Mouse (Mus musculus): Measurements from ENCODE around the gene Kpna7. TPM values are rescaled to one million over a fixed set of nuclear protein-coding genes. Genes with fewer than 3 reads are reported as not detected.

The Kpna7 gene
- polyA plus RNA-seq, 1 experiment from 2014 or later, result not detected

- Histone ChIP-seq H3K36me3 (no peaks in the 10 kb centered on the region), H3K4me1 (no peaks in the 10 kb centered on the region), H3K4me2 (no peak overlapping the region), H3K9me3 (replicated peaks) (no peaks in the 10 kb centered on the region), H3K27me3 (no peaks in the 10 kb centered on the region), H3K4me3 (replicated peaks) (no peak overlapping the region), H3K27ac (no peak overlapping the region), H3K9ac (no peak overlapping the region)
- ATAC-seq (replicated peaks; ENCODE audit: low FRiP score), result no peak
- WGBS, result 93% methylated on average over 15 of the region's 15 CpGs
Measured at GRCm38 (mm10) chr5:145008878-145009659, 74.8 kb downstream of the Kpna7 start.

DNA sequence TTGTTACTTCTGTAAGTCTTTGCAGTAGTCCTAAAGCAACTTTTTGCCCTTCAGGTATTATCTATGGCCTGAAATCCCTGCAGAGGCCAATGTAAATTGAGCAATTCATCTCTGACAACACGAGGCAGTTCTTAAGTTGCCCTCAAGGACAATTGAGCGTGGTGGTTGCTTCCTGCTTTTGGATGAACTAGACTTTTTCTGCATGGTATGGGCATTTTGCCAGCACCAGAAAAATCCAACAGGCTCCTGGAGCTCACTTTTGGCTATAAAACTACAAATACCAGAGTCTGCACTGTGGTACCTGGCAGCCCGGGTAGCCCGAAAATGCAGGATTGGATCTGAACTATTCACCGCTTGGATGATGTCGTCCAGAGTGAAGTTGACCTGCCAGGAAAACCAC lies 78.2 kb downstream of the Kpna7 start:
- H3K9me3 ChIP-seq (replicated peaks), result no peaks in the 10 kb centered on the region
- no peak for ATAC-seq (replicated peaks; ENCODE audit: low FRiP score)
- H3K36me3 ChIP-seq, result no peaks in the 10 kb centered on the region
- no peak overlapping the region for H3K4me3 ChIP-seq (replicated peaks)
- 79% methylated on average over 6 of the region's 6 CpGs for WGBS
- no peak overlapping the region for H3K27ac ChIP-seq
- H3K4me2 ChIP-seq, result no peak overlapping the region
- H3K9ac ChIP-seq, result no peak overlapping the region
- H3K27me3 ChIP-seq, result no peaks in the 10 kb centered on the region
- H3K4me1 ChIP-seq, result no peaks in the 10 kb centered on the region

GRCm38 (mm10) chr5:145004495-145004894 lies 79.3 kb downstream of the Kpna7 start:
- ATAC-seq (replicated peaks; ENCODE audit: low FRiP score), result no peak
- Histone ChIP-seq H3K27me3 (no peaks in the 10 kb centered on the region), H3K9me3 (replicated peaks) (no peaks in the 10 kb centered on the region), H3K9ac (no peak overlapping the region), H3K27ac (no peak overlapping the region), H3K4me2 (no peak overlapping the region), H3K36me3 (no peaks in the 10 kb centered on the region), H3K4me1 (no peaks in the 10 kb centered on the region), H3K4me3 (replicated peaks) (no peak overlapping the region)
- WGBS, result 63% methylated on average over 9 of the region's 9 CpGs

DNA sequence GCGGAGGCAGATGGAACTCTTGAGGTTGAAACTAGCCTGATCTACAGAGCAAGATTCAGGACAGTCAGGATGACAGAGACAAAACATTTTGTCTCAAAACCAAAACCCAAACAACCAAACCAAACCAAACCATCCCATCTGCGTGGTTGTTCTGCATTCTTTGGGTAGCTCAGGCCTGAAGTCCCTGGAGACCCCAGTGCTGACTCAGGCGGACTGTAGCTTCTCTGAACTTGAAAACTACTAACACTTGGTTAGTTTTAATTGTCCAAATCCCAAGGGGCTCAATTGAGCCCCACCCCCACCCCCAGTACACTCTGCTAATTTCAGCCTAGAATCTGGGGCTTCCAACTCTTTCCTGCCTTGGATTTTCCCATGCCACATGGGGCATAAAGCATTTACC lies 80.5 kb downstream of the Kpna7 start:
- 76% methylated on average over 3 of the region's 3 CpGs for WGBS
- Histone ChIP-seq H3K4me1 (no peaks in the 10 kb centered on the region), H3K9me3 (replicated peaks) (no peaks in the 10 kb centered on the region), H3K4me2 (no peak overlapping the region), H3K4me3 (replicated peaks) (no peak overlapping the region), H3K27me3 (no peaks in the 10 kb centered on the region), H3K27ac (no peak overlapping the region), H3K9ac (no peak overlapping the region), H3K36me3 (no peaks in the 10 kb centered on the region)
- ATAC-seq (replicated peaks; ENCODE audit: low FRiP score), result no peak

- H3K27me3 ChIP-seq, result no peaks in the 10 kb centered on the region
- H3K4me3 ChIP-seq (replicated peaks), result no peak overlapping the region
- H3K27ac ChIP-seq, result no peak overlapping the region
- ATAC-seq (replicated peaks; ENCODE audit: low FRiP score), result no peak
- no peak overlapping the region for H3K9ac ChIP-seq
- WGBS, result 35% methylated on average over 2 of the region's 2 CpGs
- H3K4me2 ChIP-seq, result no peak overlapping the region
- no peaks in the 10 kb centered on the region for H3K9me3 ChIP-seq (replicated peaks)
- H3K4me1 ChIP-seq, result no peaks in the 10 kb centered on the region
- H3K36me3 ChIP-seq, result no peaks in the 10 kb centered on the region
Measured at GRCm38 (mm10) chr5:144998491-144998890, 85.3 kb downstream of the Kpna7 start.

GRCm38 (mm10) chr5:144990481-144990880 lies 93.3 kb downstream of the Kpna7 start:
- Histone ChIP-seq H3K9me3 (replicated peaks) (no peaks in the 10 kb centered on the region), H3K4me2 (no peak overlapping the region), H3K4me3 (replicated peaks) (no peak overlapping the region), H3K27ac (no peak overlapping the region), H3K36me3 (no peaks in the 10 kb centered on the region), H3K27me3 (no peaks in the 10 kb centered on the region), H3K4me1 (no peaks in the 10 kb centered on the region), H3K9ac (no peak overlapping the region)
- ATAC-seq (replicated peaks; ENCODE audit: low FRiP score), result no peak
- WGBS, result 67% methylated on average over 5 of the region's 5 CpGs

GRCm38 (mm10) chr5:144990051-144990450 lies 93.8 kb downstream of the Kpna7 start:
- no peak for ATAC-seq (replicated peaks; ENCODE audit: low FRiP score)
- WGBS, result 66% methylated on average over 2 of the region's 2 CpGs
- Histone ChIP-seq H3K27ac (no peak overlapping the region), H3K9ac (no peak overlapping the region), H3K9me3 (replicated peaks) (no peaks in the 10 kb centered on the region), H3K4me1 (no peaks in the 10 kb centered on the region), H3K36me3 (no peaks in the 10 kb centered on the region), H3K27me3 (no peaks in the 10 kb centered on the region), H3K4me2 (no peak overlapping the region), H3K4me3 (replicated peaks) (no peak overlapping the region)

DNA sequence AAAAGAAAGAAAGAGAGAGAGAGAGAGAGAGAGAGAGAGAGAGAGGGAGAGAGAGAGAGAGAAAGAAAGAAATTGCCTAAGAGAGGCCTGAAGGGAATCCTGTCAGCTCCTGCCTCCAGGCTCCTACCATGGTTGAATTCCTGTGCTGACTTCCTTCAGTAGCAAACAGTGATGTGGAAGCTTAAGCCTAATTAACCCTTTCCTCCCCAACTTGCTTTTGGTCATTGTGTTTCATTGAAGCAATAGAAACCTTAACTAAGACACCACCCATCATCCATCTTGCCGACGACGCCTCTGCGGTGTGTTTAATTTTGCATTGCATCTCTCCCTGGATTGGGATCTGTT lies 94.8 kb downstream of the Kpna7 start:
- 0 out of 2 replicates have a peak, but pooled peaks cover 2% of the 10 kb centered on the region for H3K9me3 ChIP-seq (replicated peaks)
- ATAC-seq (replicated peaks; ENCODE audit: low FRiP score), result no peak
- no peak overlapping the region for H3K4me2 ChIP-seq
- H3K4me3 ChIP-seq (replicated peaks), result no peak overlapping the region
- 85% methylated on average over 4 of the region's 4 CpGs for WGBS
- H3K27me3 ChIP-seq, result no peaks in the 10 kb centered on the region
- no peaks in the 10 kb centered on the region for H3K4me1 ChIP-seq
- H3K9ac ChIP-seq, result no peak overlapping the region
- no peaks in the 10 kb centered on the region for H3K36me3 ChIP-seq
- H3K27ac ChIP-seq, result no peak overlapping the region

GRCm38 (mm10) chr5:144988340-144989060 lies 95.3 kb downstream of the Kpna7 start:
- Histone ChIP-seq H3K9ac (no peak overlapping the region), H3K9me3 (replicated peaks) (0 out of 2 replicates have a peak, but pooled peaks cover 2% of the 10 kb centered on the region), H3K4me3 (replicated peaks) (no peak overlapping the region), H3K36me3 (no peaks in the 10 kb centered on the region), H3K4me2 (no peak overlapping the region), H3K27me3 (no peaks in the 10 kb centered on the region), H3K4me1 (no peaks in the 10 kb centered on the region), H3K27ac (no peak overlapping the region)
- 45% methylated on average over 9 of the region's 9 CpGs for WGBS
- ATAC-seq (replicated peaks; ENCODE audit: low FRiP score), result peak; percentile 63; the same call in 1 of the 2 replicates

GRCm38 (mm10) chr5:144987561-144987960 lies 96.3 kb downstream of the Kpna7 start:
- no peak for ATAC-seq (replicated peaks; ENCODE audit: low FRiP score)
- H3K9me3 ChIP-seq (replicated peaks), result peaks cover 6% of the 10 kb centered on the region; the same call in 1 of the 2 replicates
- no peak overlapping the region for H3K27ac ChIP-seq
- no peaks in the 10 kb centered on the region for H3K36me3 ChIP-seq
- no peaks in the 10 kb centered on the region for H3K27me3 ChIP-seq
- H3K4me1 ChIP-seq, result no peaks in the 10 kb centered on the region
- H3K4me3 ChIP-seq (replicated peaks), result no peak overlapping the region
- WGBS, result 89% methylated on average over 13 of the region's 13 CpGs
- no peak overlapping the region for H3K4me2 ChIP-seq
- no peak overlapping the region for H3K9ac ChIP-seq

- 93% methylated on average over 5 of the region's 5 CpGs for WGBS
- H3K4me3 ChIP-seq (replicated peaks), result no peak overlapping the region
- H3K4me2 ChIP-seq, result no peak overlapping the region
- H3K36me3 ChIP-seq, result no peaks in the 10 kb centered on the region
- H3K9me3 ChIP-seq (replicated peaks), result peaks cover 6% of the 10 kb centered on the region; the same call in 1 of the 2 replicates
- H3K27me3 ChIP-seq, result no peaks in the 10 kb centered on the region
- no peaks in the 10 kb centered on the region for H3K4me1 ChIP-seq
- no peak overlapping the region for H3K9ac ChIP-seq
- H3K27ac ChIP-seq, result no peak overlapping the region
- no peak for ATAC-seq (replicated peaks; ENCODE audit: low FRiP score)
Measured at GRCm38 (mm10) chr5:144984839-144985238, 99.0 kb downstream of the Kpna7 start.

- ATAC-seq (replicated peaks; ENCODE audit: low FRiP score), result no peak
- H3K4me1 ChIP-seq, result no peaks in the 10 kb centered on the region
- no peak overlapping the region for H3K9ac ChIP-seq
- 94% methylated on average over 3 of the region's 3 CpGs for WGBS
- H3K4me3 ChIP-seq (replicated peaks), result no peak overlapping the region
- H3K9me3 ChIP-seq (replicated peaks), result peaks cover 6% of the 10 kb centered on the region; the same call in 1 of the 2 replicates
- H3K36me3 ChIP-seq, result no peaks in the 10 kb centered on the region
- no peak overlapping the region for H3K4me2 ChIP-seq
- H3K27ac ChIP-seq, result no peak overlapping the region
- H3K27me3 ChIP-seq, result no peaks in the 10 kb centered on the region
Measured at GRCm38 (mm10) chr5:144983227-144983626, 100.6 kb downstream of the Kpna7 start.

All from kidney, embryonic 15.5 days (tissue).